Mouse (Mus musculus): ENCODE data around the gene Olfr263. TPM values are rescaled to one million over a fixed set of nuclear protein-coding genes. Genes with fewer than 3 reads are reported as not detected.

The Olfr263 gene
- polyA plus RNA-seq, 1 experiment from 2014 or later, result not detected

DNA sequence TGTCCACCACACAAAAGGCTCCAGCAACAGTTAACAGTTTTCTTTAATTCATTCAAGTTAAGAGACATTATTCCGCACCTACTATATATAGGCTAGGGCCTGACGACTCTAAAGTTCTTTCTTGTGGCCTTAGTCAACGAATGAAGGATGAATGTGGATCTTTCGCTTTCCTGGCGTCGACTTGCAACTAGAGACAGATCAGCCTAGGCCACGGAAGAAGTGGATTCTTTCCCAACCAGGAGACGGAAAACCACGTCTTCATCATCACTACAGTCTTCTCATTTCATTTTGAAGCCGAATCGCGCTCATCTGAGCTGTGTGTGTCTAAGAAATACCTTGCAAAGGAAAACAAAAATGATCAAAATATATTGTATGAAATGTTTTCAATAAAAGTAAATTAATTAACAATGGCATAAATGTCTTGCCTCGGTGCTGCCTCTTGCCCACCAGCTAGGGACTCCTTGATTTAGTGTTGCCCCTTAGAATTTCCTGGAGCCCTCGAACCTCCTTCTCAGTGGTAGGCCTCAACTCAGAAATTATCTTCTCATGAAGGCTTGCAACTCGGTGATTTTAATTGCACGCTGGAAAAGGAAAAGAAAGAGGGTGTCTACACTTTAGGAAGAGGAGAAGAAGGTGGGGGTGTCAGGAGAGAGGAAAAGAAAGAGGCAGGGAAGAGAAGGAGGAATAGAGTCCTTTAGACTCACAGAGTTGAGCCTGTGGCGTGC lies 41.2 kb downstream of the Olfr263 start:
- peak overlapping the region; percentile 29; the same call in 1 of the 2 replicates for H3K27ac ChIP-seq

DNA sequence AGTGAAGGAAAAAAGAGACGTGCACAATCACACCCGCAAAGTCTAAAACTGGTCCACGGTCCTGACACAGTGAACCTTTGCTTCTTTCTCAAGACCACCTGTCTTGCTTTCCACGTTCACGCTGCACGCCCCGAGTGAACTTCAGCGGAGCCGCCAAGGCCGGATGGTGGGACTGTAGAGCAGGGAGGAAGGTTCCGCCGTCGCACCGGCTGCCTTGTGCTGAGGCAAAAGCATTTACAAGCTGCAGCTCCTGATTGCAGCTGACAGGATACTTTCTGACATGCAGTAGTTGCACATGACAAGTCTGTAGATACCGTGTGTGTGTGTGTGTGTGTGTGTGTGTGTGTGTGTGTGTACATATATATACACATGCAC lies 41.7 kb downstream of the Olfr263 start:
- Histone ChIP-seq H3K9ac (peak overlapping the region; percentile 49), H3K27me3 (no peaks in the 10 kb centered on the region; the same call in none of the 2 replicates), H3K4me1 (replicated peaks) (peaks cover 40% of the 10 kb centered on the region), H3K4me2 (peak overlapping the region; percentile 93), H3K9me3 (replicated peaks) (no peaks in the 10 kb centered on the region), H3K36me3 (no peaks in the 10 kb centered on the region), H3K4me3 (replicated peaks) (peak overlapping the region; percentile 72), H3K27ac (peak overlapping the region; percentile 29; the same call in 1 of the 2 replicates)
- ATAC-seq (ENCODE audit: low read depth), result no peak
- no peak for DNase-seq
- WGBS (ENCODE audit: insufficient replicate concordance), result 19% methylated on average over 15 of the region's 15 CpGs

More for the DNA sequence above, 41.2 kb downstream of the Olfr263 start:
- no peak for ATAC-seq (ENCODE audit: low read depth)
- Histone ChIP-seq H3K4me3 (replicated peaks) (peak overlapping the region; percentile 72), H3K36me3 (no peaks in the 10 kb centered on the region), H3K9me3 (replicated peaks) (no peaks in the 10 kb centered on the region), H3K9ac (peak overlapping the region; percentile 49), H3K4me1 (replicated peaks) (peaks cover 40% of the 10 kb centered on the region), H3K4me2 (peak overlapping the region; percentile 93), H3K27me3 (peaks cover 1% of the 10 kb centered on the region)
- DNase-seq, result no peak
- 50% methylated on average over 17 of the region's 17 CpGs for WGBS (ENCODE audit: insufficient replicate concordance)

DNA sequence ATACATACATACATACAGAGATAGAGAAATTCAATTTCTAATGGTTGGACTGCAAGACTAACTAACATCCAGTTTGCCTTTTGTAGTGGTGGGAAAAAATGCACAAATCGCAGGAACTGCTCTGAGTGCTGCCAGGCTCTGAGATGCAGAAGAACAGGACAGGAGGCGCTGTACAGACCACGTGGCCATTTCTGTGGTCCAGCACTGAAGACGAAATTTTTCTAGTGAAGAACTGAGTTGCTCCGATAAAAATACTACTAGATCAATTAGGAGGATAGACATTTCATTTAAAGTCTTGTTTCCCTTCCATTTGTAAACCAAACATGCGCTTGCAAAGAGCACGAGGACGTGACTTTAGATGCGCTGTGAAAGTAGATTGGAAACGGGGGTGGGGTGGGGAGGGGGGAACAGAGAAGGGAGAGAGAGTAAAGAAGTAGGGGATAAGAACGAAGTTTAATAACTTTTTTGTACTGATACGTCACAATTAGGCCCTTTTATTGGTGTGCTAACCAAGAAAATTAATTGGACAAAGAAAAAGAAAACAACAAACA lies 42.2 kb downstream of the Olfr263 start:
- DNase-seq, result peak; percentile 32
- Histone ChIP-seq H3K9ac (peak overlapping the region; percentile 60), H3K27me3 (no peaks in the 10 kb centered on the region; the same call in 1 of the 2 replicates), H3K27ac (0 out of 2 replicates have a peak overlapping the region, but pooled peaks have one; percentile 21), H3K4me1 (replicated peaks) (peaks cover 39% of the 10 kb centered on the region), H3K9me3 (replicated peaks) (no peaks in the 10 kb centered on the region), H3K4me3 (replicated peaks) (peak overlapping the region; percentile 72), H3K4me2 (peak overlapping the region; percentile 93), H3K36me3 (no peaks in the 10 kb centered on the region)
- ATAC-seq (ENCODE audit: low read depth), result no peak
- under 1% methylated on average over 12 of the region's 12 CpGs for WGBS (ENCODE audit: insufficient replicate concordance)

DNA sequence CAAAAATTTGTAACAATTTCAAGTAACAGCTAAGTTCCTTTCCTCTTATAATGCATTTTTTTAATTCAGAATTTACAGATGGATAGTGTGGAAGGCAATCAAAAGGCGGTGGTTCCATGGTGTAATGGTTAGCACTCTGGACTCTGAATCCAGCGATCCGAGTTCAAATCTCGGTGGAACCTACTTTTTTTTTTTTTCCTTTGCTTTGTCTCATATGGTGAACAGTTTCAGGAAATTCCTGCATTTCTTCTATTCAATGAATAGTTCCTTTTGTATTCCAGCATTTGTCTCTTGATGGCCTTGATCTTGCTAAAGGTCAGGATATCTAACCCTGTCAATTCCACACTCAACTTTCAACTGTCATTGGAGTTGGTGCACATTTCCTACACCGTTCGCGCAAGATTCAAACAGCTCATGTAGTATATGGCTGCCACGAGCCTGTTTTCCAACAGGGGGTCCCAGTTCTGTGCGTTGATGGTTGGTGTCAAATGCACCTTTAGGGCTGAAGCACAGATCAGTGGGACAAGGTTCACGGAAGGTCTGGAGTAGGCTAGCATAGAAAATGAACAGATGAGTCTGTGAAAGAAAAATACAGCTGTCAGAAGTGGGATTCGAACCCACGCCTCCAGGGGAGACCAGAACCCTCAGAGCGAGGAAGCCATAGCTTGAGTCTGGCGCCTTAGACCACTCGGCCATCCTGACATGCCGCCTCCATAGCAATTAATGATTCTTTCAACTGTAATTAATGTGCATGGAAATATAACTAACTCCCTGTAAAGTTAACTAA lies 43.0 kb downstream of the Olfr263 start:
- Histone ChIP-seq H3K4me1 (replicated peaks) (peaks cover 33% of the 10 kb centered on the region), H3K36me3 (no peaks in the 10 kb centered on the region), H3K27me3 (no peaks in the 10 kb centered on the region; the same call in 1 of the 2 replicates), H3K4me2 (peak overlapping the region; percentile 73), H3K27ac (peak overlapping the region; percentile 48; the same call in 1 of the 2 replicates), H3K9ac (peak overlapping the region; percentile 72), H3K4me3 (replicated peaks) (peak overlapping the region; percentile 72), H3K9me3 (replicated peaks) (no peaks in the 10 kb centered on the region)
- ATAC-seq (ENCODE audit: low read depth) (peak; percentile 71), DNase-seq (peak; percentile 80)
- WGBS (ENCODE audit: insufficient replicate concordance), result under 1% methylated on average over 16 of the region's 16 CpGs

DNA sequence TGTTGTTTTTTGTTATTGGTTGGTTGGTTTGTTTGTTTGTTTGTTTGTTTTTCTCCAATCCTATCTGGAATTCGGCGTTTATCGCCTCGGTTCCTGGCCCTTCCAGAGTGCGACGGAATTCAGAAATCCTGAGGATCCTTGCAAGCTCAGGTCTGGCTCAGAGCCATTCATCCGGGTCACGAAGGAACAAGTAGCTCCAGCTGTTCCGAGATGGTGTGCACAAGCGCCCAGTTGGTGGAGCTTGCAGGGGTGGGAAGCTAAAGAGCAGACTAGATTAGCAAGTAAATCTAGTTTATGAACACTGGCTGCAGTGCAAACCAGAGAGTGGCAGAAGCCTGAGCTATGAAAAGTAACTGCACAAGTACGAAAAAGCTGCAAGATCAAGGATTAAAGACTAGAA lies 43.6 kb downstream of the Olfr263 start:
- Histone ChIP-seq H3K27me3 (no peaks in the 10 kb centered on the region; the same call in 1 of the 2 replicates), H3K36me3 (no peaks in the 10 kb centered on the region), H3K4me1 (replicated peaks) (peaks cover 40% of the 10 kb centered on the region), H3K9me3 (replicated peaks) (no peaks in the 10 kb centered on the region), H3K4me2 (peak overlapping the region; percentile 73), H3K9ac (peak overlapping the region; percentile 72), H3K27ac (no peak overlapping the region), H3K4me3 (replicated peaks) (peak overlapping the region; percentile 60)
- DNase-seq, result peak; percentile 22
- 2% methylated on average over 11 of the region's 11 CpGs for WGBS (ENCODE audit: insufficient replicate concordance)
- ATAC-seq (ENCODE audit: low read depth), result 0 out of 2 replicates have a peak, but pooled peaks have one; percentile 3

- peaks cover 46% of the 10 kb centered on the region for H3K4me1 ChIP-seq (replicated peaks)
- DNase-seq (no peak), ATAC-seq (ENCODE audit: low read depth) (no peak)
- H3K9ac ChIP-seq, result no peak overlapping the region
- H3K27me3 ChIP-seq, result no peaks in the 10 kb centered on the region; the same call in 1 of the 2 replicates
- H3K4me2 ChIP-seq, result no peak overlapping the region
- WGBS (ENCODE audit: insufficient replicate concordance), result 81% methylated on average over 11 of the region's 11 CpGs
- peaks cover 2% of the 10 kb centered on the region for H3K36me3 ChIP-seq
- no peak overlapping the region for H3K4me3 ChIP-seq (replicated peaks)
- no peak overlapping the region for H3K27ac ChIP-seq
- H3K9me3 ChIP-seq (replicated peaks), result no peaks in the 10 kb centered on the region
Observed at GRCm38 (mm10) chr13:21176733-21177132, 47.3 kb downstream of the Olfr263 start.

GRCm38 (mm10) chr13:21177657-21178056 lies 48.2 kb downstream of the Olfr263 start:
- no peak overlapping the region for H3K4me3 ChIP-seq (replicated peaks)
- H3K27me3 ChIP-seq, result no peaks in the 10 kb centered on the region; the same call in 1 of the 2 replicates
- WGBS (ENCODE audit: insufficient replicate concordance), result 57% methylated on average over 5 of the region's 5 CpGs
- H3K9ac ChIP-seq, result no peak overlapping the region
- peaks cover 11% of the 10 kb centered on the region for H3K36me3 ChIP-seq
- no peak for ATAC-seq (ENCODE audit: low read depth)
- no peaks in the 10 kb centered on the region for H3K9me3 ChIP-seq (replicated peaks)
- no peak for DNase-seq
- no peak overlapping the region for H3K27ac ChIP-seq
- no peak overlapping the region for H3K4me2 ChIP-seq
- H3K4me1 ChIP-seq (replicated peaks), result peaks cover 50% of the 10 kb centered on the region

DNA sequence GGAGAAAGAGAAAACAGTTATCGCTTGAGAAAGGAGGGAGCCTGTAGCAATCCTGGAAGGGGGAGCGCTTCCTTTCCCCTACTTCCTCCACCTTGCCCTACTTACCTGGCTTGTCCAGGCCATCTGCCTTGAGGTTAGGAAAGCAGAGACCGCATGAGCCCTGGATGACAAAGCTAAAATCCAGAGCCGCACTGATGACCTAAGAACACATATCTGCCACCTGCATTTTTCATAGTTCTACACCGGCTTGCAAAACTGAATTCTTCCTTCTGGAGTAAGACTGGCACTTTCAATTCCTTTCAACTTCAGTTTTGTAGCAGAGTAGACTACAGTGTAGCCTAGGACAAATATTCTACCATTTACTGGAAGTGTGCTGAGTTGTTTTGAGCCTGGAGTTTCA lies 48.9 kb downstream of the Olfr263 start:
- ATAC-seq (ENCODE audit: low read depth) (no peak), DNase-seq (no peak)
- peak overlapping the region; percentile 94 for H3K4me2 ChIP-seq
- 69% methylated on average over 5 of the region's 5 CpGs for WGBS (ENCODE audit: insufficient replicate concordance)
- H3K9ac ChIP-seq, result peak overlapping the region; percentile 98
- no peaks in the 10 kb centered on the region for H3K9me3 ChIP-seq (replicated peaks)
- H3K27me3 ChIP-seq, result no peaks in the 10 kb centered on the region; the same call in 1 of the 2 replicates
- H3K4me3 ChIP-seq (replicated peaks), result peak overlapping the region; percentile 92; the same call in 1 of the 2 replicates
- peaks cover 18% of the 10 kb centered on the region for H3K36me3 ChIP-seq
- H3K4me1 ChIP-seq (replicated peaks), result peaks cover 51% of the 10 kb centered on the region
- H3K27ac ChIP-seq, result peak overlapping the region; percentile 97

DNA sequence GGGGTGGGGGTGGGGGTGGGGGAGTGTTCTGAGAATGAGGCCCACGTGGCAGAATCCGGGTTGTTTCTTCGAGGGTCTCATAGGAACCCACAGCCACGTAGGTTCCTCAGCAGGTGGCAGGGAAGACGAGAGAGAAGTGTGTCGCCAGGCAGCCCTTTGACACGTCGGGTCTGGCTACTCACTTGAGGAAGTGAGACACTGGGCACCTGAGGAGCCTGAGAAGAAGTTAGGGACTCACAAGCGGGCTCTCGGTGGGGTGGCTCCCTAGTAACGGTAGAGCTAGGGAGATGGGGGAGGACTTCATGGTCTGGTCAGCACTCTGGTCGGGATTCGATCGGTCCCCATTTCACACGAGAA lies 49.9 kb downstream of the Olfr263 start, which contains the start of gene Trim27:
Gene Trim27 (plus strand): TSS at position 79 of the 357 bp plus-strand sequence.
- H3K36me3 ChIP-seq, result peaks cover 28% of the 10 kb centered on the region
- no peaks in the 10 kb centered on the region for H3K9me3 ChIP-seq (replicated peaks)
- H3K4me1 ChIP-seq (replicated peaks), result peaks cover 52% of the 10 kb centered on the region
- no peaks in the 10 kb centered on the region; the same call in 1 of the 2 replicates for H3K27me3 ChIP-seq
- no peak for DNase-seq
- peak within 1 kb of the TSS; percentile 97 for H3K27ac ChIP-seq
- peak; percentile 49 for ATAC-seq (ENCODE audit: low read depth)
- peak within 1 kb of the TSS; percentile 92 for H3K4me3 ChIP-seq (replicated peaks)
- peak within 1 kb of the TSS; percentile 94 for H3K4me2 ChIP-seq
- H3K9ac ChIP-seq, result peak within 1 kb of the TSS; percentile 98
- under 1% methylated on average over 15 of the region's 15 CpGs for WGBS (ENCODE audit: insufficient replicate concordance)

GRCm38 (mm10) chr13:21179724-21180550 lies 50.5 kb downstream of the Olfr263 start:
- Histone ChIP-seq H3K36me3 (peaks cover 34% of the 10 kb centered on the region), H3K9me3 (replicated peaks) (no peaks in the 10 kb centered on the region), H3K4me1 (replicated peaks) (peaks cover 53% of the 10 kb centered on the region), H3K4me3 (replicated peaks) (peak overlapping the region; percentile 92), H3K27ac (peak overlapping the region; percentile 97), H3K27me3 (no peaks in the 10 kb centered on the region; the same call in 1 of the 2 replicates), H3K4me2 (peak overlapping the region; percentile 94), H3K9ac (peak overlapping the region; percentile 98)
- ATAC-seq (ENCODE audit: low read depth) (peak; percentile 93), DNase-seq (peak; percentile 91)
- under 1% methylated on average over 79 of the region's 80 CpGs for WGBS (ENCODE audit: insufficient replicate concordance)

Data from liver, embryonic 13.5 days (tissue).